ENCODE assay signal across 13 mouse cellular contexts in the genomic region with DNA sequence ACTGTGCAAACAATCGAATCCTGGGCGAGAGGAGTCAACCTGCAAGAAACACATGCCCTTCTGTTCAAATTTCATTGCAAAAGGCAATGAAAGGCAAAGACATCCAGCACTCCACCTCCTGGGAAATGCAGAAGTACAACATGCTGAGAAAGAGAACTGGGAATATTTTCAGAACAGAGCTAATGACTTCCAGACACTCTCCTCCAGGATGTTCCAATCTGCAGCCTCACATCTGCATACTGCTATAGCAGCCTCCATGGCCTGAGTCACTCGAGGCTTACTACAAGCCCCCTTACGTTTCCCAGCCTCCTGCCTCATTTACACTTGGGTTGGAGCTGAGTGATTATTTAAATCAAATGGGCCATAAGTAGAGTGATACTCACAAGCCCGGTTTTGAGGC. TPM values are rescaled to one million over a fixed set of nuclear protein-coding genes. Genes with fewer than 3 reads are reported as not detected.
A peak's percentile ranks its signal among the peaks of the same experiment; 100 is the strongest.
DNase-seq lines count a peak whose midpoint lies in the region; ATAC-seq and TF ChIP-seq lines count a peak whose summit lies in the region.
"Had no signal": no experiment of that assay in that cellular context is flagged by ENCODE, and none has a peak within 500 bp of the region (broad histone marks: within the 10 kb centered on the region; RNA-seq: fewer than 3 reads in every experiment).

No protein-coding gene starts in this region.

- 18% methylated on average over 5 of the region's 5 CpGs for WGBS in embryonic facial prominence, embryonic 15.5 days
- WGBS in heart, postnatal 0 days = 36% methylated on average over 5 of the region's 5 CpGs

- TF ChIP-seq EP300 in MEL (IDR thresholded peaks at IDR 0.05; ENCODE audit: low read depth in 1 of 2, low read length in 2 of 2) = no peak
- TF ChIP-seq EP300 in heart, postnatal 0 days (IDR thresholded peaks at IDR 0.05; ENCODE audit: low read depth) = no peak

- no peak overlapping the region for H3K9ac ChIP-seq in MEL (ENCODE audit: control insufficient read depth, low read depth, low read length, poor library complexity, severe bottlenecking)
- H3K9ac ChIP-seq in embryonic facial prominence, embryonic 15.5 days = no peak overlapping the region
- no peak overlapping the region for H3K9ac ChIP-seq in heart, postnatal 0 days (replicated peaks; ENCODE audit: low read depth, low read length)

- peaks cover 0 to 7% of the 10 kb centered on the region in 2 experiments for H3K4me1 ChIP-seq in MEL (ENCODE audit: control insufficient read depth in 1 of 2, insufficient read depth in 2 of 2, low read length in 2 of 2)
- 0 out of 2 replicates have a peak, but pooled peaks cover 9% of the 10 kb centered on the region for H3K4me1 ChIP-seq in embryonic facial prominence, embryonic 15.5 days
- H3K4me1 ChIP-seq in heart, postnatal 0 days (ENCODE audit: control insufficient read depth, insufficient read depth) = peaks cover 16% of the 10 kb centered on the region

- TF ChIP-seq CTCF in MEL (IDR thresholded peaks at IDR 0.05 in 2 of 3, conservative IDR thresholded peaks at IDR 0.05 in 1 of 3; ENCODE audit: control insufficient read depth in 1 of 3, insufficient read depth in 1 of 3, low read depth in 2 of 3, low read length in 3 of 3, poor library complexity in 1 of 3, severe bottlenecking in 1 of 3) = no peak
- no peak for TF ChIP-seq CTCF in heart, postnatal 0 days (IDR thresholded peaks at IDR 0.05; ENCODE audit: low read depth)

- H3K4me2 ChIP-seq in embryonic facial prominence, embryonic 15.5 days (replicated peaks) = no peak overlapping the region
- H3K4me2 ChIP-seq in heart, postnatal 0 days (ENCODE audit: low read depth, low read length) = peak overlapping the region; percentile 8; the same call in 1 of the 2 replicates

- no peaks in the 10 kb centered on the region for H3K79me2 ChIP-seq in MEL (ENCODE audit: control insufficient read depth, insufficient read depth, low read length, poor library complexity)

- DNase-seq in MEL (ENCODE audit: low read depth, low spot score) (peak; percentile 8), NIH3T3 (ENCODE audit: low read depth) (peak; percentile 72)
- DNase-seq in heart, postnatal 0 days (ENCODE audit: low spot score) = no peak
- no peak for DNase-seq in adrenal gland, postnatal 14 days
- no peak for DNase-seq in cerebellum, adult 9-10 months
- no peak for DNase-seq in urinary bladder, adult 2 months (ENCODE audit: low spot score)
- DNase-seq: adrenal gland, postnatal 10 days; cerebellum, postnatal 25 days; thymus, postnatal 25 days had no signal

- no peak overlapping the region for H3K27ac ChIP-seq in MEL (ENCODE audit: control insufficient read depth, low read depth, low read length)
- H3K27ac ChIP-seq in embryonic facial prominence, embryonic 15.5 days (replicated peaks) = peak overlapping the region; percentile 58
- H3K27ac ChIP-seq in heart, postnatal 0 days (ENCODE audit: low read depth) = peak overlapping the region; percentile 73

- H3K36me3 ChIP-seq in MEL (ENCODE audit: control insufficient read depth in 1 of 2, insufficient read depth in 2 of 2, low read length in 2 of 2) = peaks cover 0 to 6% of the 10 kb centered on the region in 2 experiments; a peak in 2 of 4 replicates
- H3K36me3 ChIP-seq in embryonic facial prominence, embryonic 15.5 days = no peaks in the 10 kb centered on the region
- no peaks in the 10 kb centered on the region for H3K36me3 ChIP-seq in heart, postnatal 0 days (replicated peaks; ENCODE audit: control insufficient read depth, insufficient read depth, low read length)
- H3K36me3 ChIP-seq: G1E had no signal

- H3K27me3 ChIP-seq in MEL (ENCODE audit: control insufficient read depth in 1 of 2, insufficient read depth in 2 of 2, low read length in 2 of 2) = peaks cover 0 to 5% of the 10 kb centered on the region in 2 experiments; a peak in 3 of 4 replicates
- no peaks in the 10 kb centered on the region for H3K27me3 ChIP-seq in embryonic facial prominence, embryonic 15.5 days
- no peaks in the 10 kb centered on the region for H3K27me3 ChIP-seq in heart, postnatal 0 days (ENCODE audit: control insufficient read depth, insufficient read depth, low read length)
- H3K27me3 ChIP-seq: megakaryocyte, embryonic 14.5 days had no signal

- peak; percentile 73 for ATAC-seq in embryonic facial prominence, embryonic 15.5 days (ENCODE audit: insufficient number of reproducible peaks, low FRiP score, low TSS enrichment, low read depth)
- peak; percentile 53; the same call in 1 of the 2 replicates for ATAC-seq in heart, postnatal 0 days (ENCODE audit: insufficient read depth, low read depth)
- ATAC-seq: intestine, postnatal 0 days had no signal

- no peak for TF ChIP-seq RAD21 in MEL (IDR thresholded peaks at IDR 0.05; ENCODE audit: low read depth, low read length)

- H3K4me3 ChIP-seq in MEL (ENCODE audit: control insufficient read depth in 1 of 2, insufficient read depth in 1 of 2, low read depth in 2 of 2, low read length in 2 of 2) = no peak overlapping the region
- no peak overlapping the region for H3K4me3 ChIP-seq in embryonic facial prominence, embryonic 15.5 days (replicated peaks)
- no peak overlapping the region for H3K4me3 ChIP-seq in heart, postnatal 0 days (ENCODE audit: low read depth, low read length)
- H3K4me3 ChIP-seq: megakaryocyte, embryonic 14.5 days had no signal

- no peak for TF ChIP-seq POLR2A in MEL (IDR thresholded peaks at IDR 0.05; ENCODE audit: control insufficient read depth in 1 of 2, insufficient read depth in 1 of 2, low read depth in 1 of 2, low read length in 2 of 2, poor library complexity in 1 of 2)

- no peaks in the 10 kb centered on the region for H3K9me3 ChIP-seq in MEL (replicated peaks; ENCODE audit: insufficient read depth, low read length)
- H3K9me3 ChIP-seq in embryonic facial prominence, embryonic 15.5 days (replicated peaks) = no peaks in the 10 kb centered on the region
- no peaks in the 10 kb centered on the region for H3K9me3 ChIP-seq in heart, postnatal 0 days (replicated peaks; ENCODE audit: control insufficient read depth, low read length)
- H3K9me3 ChIP-seq: G1E; megakaryocyte, embryonic 14.5 days had no signal

TF ChIP-seq in MEL, 35 proteins besides CTCF, POLR2A, EP300 and RAD21:
- TF ChIP-seq SIN3A (IDR thresholded peaks at IDR 0.05; ENCODE audit: low read length) (no peak), E2F4 (IDR thresholded peaks at IDR 0.05; ENCODE audit: borderline replicate concordance, low read depth, low read length) (no peak), BHLHE40 (IDR thresholded peaks at IDR 0.05; ENCODE audit: borderline replicate concordance, low read depth, low read length) (no peak), ETS1 (IDR thresholded peaks at IDR 0.05; ENCODE audit: low read depth, low read length) (no peak), MAX (IDR thresholded peaks at IDR 0.05; ENCODE audit: low read length) (no peak), POLR2AphosphoS5 (IDR thresholded peaks at IDR 0.05; ENCODE audit: borderline replicate concordance, low read depth, low read length) (no peak), ZC3H11A (IDR thresholded peaks at IDR 0.05; ENCODE audit: low read depth, low read length) (no peak), ELF1 (IDR thresholded peaks at IDR 0.05; ENCODE audit: low read depth, low read length) (no peak), MXI1 (IDR thresholded peaks at IDR 0.05; ENCODE audit: low read depth, low read length) (no peak), MAFK (IDR thresholded peaks at IDR 0.05; ENCODE audit: borderline replicate concordance, low read depth, low read length) (no peak), TCF12 (IDR thresholded peaks at IDR 0.05; ENCODE audit: low read depth, low read length) (no peak)

RNA-seq across cellular contexts. Expression of gene Dcbld2, which starts 58.9 kb away (rescaled TPM):
- 3.0 and 3.5 TPM in 2 replicates for total RNA-seq in MEL (2012; rRNA removed)
- 1 to 10 TPM in 1 of 2 experiments, not detected in 1; 9.4 TPM for polyA plus RNA-seq in MEL (2012; ENCODE audit: insufficient read depth in 1 of 2, insufficient read length in 2 of 2, low read depth in 1 of 2, low replicate concordance in 2 of 2, missing spikeins in 1 of 2)
- 4.3 and 4.6 TPM in 2 replicates for polyA plus RNA-seq in embryonic facial prominence, embryonic 15.5 days (2015; fragmentation: Nextera tagmentation; extraction: Ambion mirVana)
- 26.5 and 38.4 TPM in 2 replicates for total RNA-seq in heart, postnatal 0 days (2014; rRNA removed; ENCODE audit: low replicate concordance)
- 3.9 and 4.1 TPM in 2 replicates for polyA plus RNA-seq in heart, postnatal 0 days (2015; fragmentation: Nextera tagmentation; extraction: Ambion mirVana)
- total RNA-seq in adrenal gland, postnatal 14 days (2021) = 11.4 and 11.8 TPM in 2 replicates
- polyA plus RNA-seq in urinary bladder, adult 2 months (2012; rRNA removed) = 23.7 and 33.3 TPM in 2 replicates

Comparison
In these comparisons a context has a peak if more than half of its experiments do, and no peak if none do; other contexts are left out.
1. DNase-seq: peak in MEL (single experiment) and NIH3T3 (single experiment); none in heart, postnatal 0 days (single experiment), adrenal gland, postnatal 14 days (single experiment), cerebellum, adult 9-10 months (single experiment) and urinary bladder, adult 2 months (single experiment).